Mouse (Mus musculus) yolk sac, embryonic 10.5 days (tissue): ENCODE measurements at regions not wholly inside any gene's neighbourhood (a gene's known extent, or its start where the extent isn't known, plus 50 kb on each side); places are given as distances from the start of the nearest gene placed in this dataset.

Experiments used
- DNase-seq: peaks from one replicate; pipeline ENCODE4 v3.0.0-alpha.2; 2017; ENCODE audit warnings: low spot score

DNA sequence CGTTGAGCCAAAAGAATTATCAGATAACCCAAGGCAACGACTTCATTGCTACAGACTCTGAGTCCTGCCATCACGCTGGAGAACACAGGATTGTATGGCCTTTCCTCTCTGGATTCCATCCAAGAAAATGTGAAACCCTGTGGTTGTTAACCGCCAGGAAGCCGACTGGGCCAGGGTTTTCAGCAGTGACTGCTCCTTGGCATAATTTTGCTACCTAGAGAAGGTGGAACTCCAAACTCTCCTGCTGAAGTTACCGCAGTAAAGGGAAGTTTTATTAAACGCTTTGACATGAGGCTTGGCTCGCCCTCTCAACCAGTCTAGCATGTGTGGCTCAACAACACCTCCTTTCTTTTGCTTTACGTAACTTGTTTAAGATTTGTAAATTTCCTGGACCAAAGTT is 116.9 kb downstream of the Wif1 start:
- no peak for DNase-seq

- no peak for DNase-seq
These were observed 119.9 kb downstream of the Wif1 start for GRCm38 (mm10) chr10:121153625-121154024.

DNA sequence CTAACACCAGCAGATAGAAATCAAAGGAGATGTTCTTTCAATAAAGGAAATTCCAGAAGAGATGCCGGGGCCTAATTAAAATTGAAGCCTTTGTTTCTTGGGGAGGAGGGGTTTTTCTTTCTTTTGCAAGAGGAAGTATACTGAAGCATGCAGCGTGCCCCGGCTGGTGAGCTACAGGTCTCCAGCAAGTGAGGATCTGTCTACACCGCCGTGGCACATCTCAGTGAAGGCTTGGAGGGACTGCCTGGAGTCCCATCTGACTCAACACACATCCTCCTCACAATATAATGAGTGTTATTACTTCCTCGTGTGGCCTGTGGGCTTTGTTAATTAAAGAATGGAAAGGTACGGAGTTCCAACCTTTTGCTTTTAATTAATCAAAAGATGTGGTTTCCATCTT is 126.7 kb downstream of the Wif1 start:
- no peak for DNase-seq

DNA sequence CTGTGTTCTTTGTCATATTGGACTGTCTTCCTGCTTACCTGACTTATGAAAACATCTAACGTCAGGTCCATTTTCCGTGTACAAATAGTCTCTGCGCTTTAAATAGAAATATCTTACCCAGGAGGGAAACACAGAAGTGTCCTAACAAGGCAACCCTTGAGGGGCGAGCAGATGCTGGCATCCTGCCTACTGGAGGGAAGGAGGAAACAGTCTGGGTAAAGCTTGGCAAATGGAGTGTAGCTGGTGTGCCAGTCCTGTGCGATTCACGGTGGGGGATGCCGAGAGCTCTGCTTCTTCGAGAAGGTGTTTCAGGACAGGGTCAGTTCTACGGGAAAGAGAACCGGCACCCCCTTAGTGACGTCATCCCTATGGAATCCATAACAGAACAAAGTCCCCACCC is 127.4 kb downstream of the Wif1 start:
- DNase-seq, result no peak

GRCm38 (mm10) chr10:121174022-121174421 is 140.3 kb downstream of the Wif1 start:
- DNase-seq, result no peak

- DNase-seq, result no peak
These were observed 155.4 kb downstream of the Wif1 start for GRCm38 (mm10) chr10:121189139-121189538.

DNA sequence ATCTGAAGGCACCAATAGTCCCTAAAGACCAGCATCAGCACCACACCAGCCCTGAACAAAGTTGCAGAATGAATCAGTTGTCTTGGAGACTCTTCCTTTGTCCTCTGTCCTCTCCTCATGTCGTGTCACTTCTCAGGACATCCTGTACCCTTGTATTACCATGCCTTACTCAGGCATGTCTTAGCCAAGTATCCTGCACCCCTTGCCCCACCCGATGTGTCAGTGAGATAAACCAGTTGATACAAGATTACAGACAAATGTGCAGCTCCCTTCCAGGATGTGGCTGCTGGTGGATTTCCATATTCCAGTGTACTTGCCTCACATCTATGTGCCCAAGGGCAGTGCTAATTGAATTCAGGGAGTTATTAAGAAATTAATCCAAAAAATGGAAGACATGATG is 151.8 kb downstream of the Tbc1d30 start:
- no peak for DNase-seq

DNA sequence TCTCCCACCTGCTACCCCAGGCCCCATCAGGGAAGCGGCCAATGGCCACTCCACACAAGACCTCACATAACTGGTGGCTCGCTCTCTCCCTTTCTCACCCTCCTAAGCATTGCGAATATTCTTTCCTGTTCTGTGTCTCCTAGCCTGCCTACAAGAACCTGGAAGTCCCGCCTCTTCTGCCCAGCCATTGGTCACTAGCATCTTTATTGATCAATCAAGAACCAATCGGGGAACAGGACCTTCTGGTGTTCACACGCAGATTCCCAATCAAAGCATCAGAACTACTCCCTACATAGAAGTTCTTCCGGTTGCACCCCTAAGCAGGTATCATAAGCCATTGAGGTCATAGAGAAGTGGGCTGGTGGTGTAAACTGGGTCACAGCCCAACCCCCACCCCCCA is 148.5 kb downstream of the Tbc1d30 start:
- DNase-seq, result no peak

DNA sequence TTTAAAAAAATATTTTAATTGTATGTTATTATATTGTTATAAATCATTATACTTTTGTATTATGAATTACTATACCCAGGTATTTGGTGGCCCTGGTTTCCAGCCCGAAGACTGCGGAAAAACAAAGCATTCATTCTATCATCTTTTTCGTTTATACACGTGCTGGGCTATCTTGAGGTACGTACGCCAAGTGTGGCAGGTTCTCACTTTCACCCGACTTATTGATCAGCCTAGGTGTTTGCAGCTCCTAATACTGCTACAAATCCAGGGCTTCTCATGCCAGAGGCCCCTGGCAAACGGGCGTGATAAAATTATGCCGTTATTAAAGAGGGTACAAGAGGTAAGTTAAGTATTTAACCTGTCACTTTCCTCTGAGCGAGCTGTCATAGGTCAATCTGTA is 145.5 kb downstream of the Tbc1d30 start:
- no peak for DNase-seq

GRCm38 (mm10) chr10:121206002-121206742 is 144.9 kb downstream of the Tbc1d30 start:
- peak; percentile 6 for DNase-seq

GRCm38 (mm10) chr10:121206743-121207039 is 144.4 kb downstream of the Tbc1d30 start:
- no peak for DNase-seq
